Mouse (Mus musculus): Measurements from ENCODE around the gene Smc1b.
"Not testable (repeated sequence)": the region's sequence is repeated elsewhere in the genome, so short reads cannot be mapped to it uniquely, and the experiment has no call there.

DNA sequence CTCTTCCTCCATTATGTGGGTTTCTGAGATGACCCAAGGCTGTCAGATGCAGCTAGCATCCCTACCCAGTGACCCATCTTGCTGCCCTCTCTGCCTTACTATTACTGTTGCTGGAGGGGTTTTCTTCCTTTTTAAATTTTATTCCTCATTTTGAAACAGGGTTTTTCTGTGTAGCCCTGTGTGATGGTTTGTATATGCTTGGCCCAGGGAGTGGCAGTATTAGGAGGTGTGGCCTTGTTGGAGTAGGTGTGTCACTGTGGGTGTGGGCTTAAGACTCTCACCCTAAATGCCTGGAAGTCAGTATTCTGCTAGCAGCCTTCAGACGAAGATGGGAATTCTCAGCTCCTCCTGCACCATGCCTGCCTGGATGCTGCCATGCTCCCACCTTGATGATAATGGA lies 103.1 kb downstream of the Smc1b start, which contains the start of gene Fam118a:
- not testable (repeated sequence) for TF ChIP-seq POLR2A (IDR thresholded peaks at IDR 0.05; ENCODE audit: low read depth, low read length); CTCF (IDR thresholded peaks at IDR 0.05; ENCODE audit: borderline replicate concordance, insufficient read depth, low read length)

Data from embryonic fibroblast, embryonic 13.5 days (primary cell).